Mouse (Mus musculus): Measurements from ENCODE around the gene Syngr3. TPM values are rescaled to one million over a fixed set of nuclear protein-coding genes. Genes with fewer than 3 reads are reported as not detected.
"Not testable (repeated sequence)": the region's sequence is repeated elsewhere in the genome, so short reads cannot be mapped to it uniquely, and the experiment has no call there.

Syngr3 gene
- polyA plus RNA-seq, 2 experiments = 0.06 to 0.08 TPM

DNA sequence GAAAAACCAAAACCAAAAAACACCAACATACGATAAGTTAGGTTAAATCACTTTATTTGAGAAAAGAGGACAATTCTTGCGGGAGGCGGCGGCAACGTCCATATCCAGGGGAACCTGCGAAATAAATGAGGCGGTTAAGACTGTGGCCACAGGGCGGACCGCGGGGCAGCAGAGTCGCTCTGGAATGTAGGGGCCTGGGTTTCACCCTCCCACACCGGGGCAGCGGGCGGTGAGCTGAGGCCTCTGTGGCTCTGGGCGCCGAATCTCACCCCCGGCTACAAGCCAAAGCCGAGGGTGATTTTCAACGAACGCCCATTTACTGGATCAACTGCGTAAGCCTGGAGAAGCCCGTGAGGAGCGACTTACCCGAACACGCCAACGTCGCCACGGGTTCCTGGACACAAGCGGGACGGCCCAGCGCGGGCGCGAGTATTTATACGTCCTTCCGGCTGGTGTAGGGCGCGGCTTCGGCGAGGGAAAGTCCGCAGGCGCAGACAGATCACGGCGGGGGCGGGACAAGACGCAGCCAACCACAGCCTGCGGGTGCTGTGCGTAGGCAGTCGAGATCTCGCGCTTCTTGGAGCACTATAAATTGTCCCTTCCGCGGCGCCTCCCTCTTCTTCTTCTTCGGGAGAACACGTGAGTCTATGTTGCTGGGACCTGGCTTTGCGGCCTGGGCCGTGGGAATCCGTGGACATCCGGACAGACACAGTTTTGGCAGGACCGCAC, 29.9 kb upstream of the Syngr3 start:
- peak overlapping the region; percentile 92 for H3K4me2 ChIP-seq (ENCODE audit: low read depth)
- ATAC-seq (ENCODE audit: insufficient read depth) = peak; percentile 90
- H3K4me1 ChIP-seq (replicated peaks; ENCODE audit: control insufficient read depth in 2 of 2, insufficient read depth in 2 of 2, low read length in 1 of 2) = peaks cover 16 to 23% of the 10 kb centered on the region in 2 experiments
- peak overlapping the region; percentile 96 to 97 for H3K4me3 ChIP-seq (ENCODE audit: insufficient read depth in 1 of 2, low read depth in 2 of 2, low read length in 2 of 2)
- no peaks in the 10 kb centered on the region for H3K27me3 ChIP-seq (ENCODE audit: control insufficient read depth, insufficient read depth, low read length)
- peaks cover 19% of the 10 kb centered on the region for H3K36me3 ChIP-seq (replicated peaks; ENCODE audit: control insufficient read depth, insufficient read depth, low read depth)
- WGBS (ENCODE audit: insufficient replicate concordance) = under 1% methylated on average over 61 of the region's 61 CpGs
- H3K9ac ChIP-seq (replicated peaks) = peak overlapping the region; percentile 95
- peak overlapping the region; percentile 70 for H3K27ac ChIP-seq
- H3K9me3 ChIP-seq (ENCODE audit: control insufficient read depth, low read length) = no peaks in the 10 kb centered on the region
- TF ChIP-seq CTCF (IDR thresholded peaks at IDR 0.05; ENCODE audit: low read depth) (no peak), EP300 (IDR thresholded peaks at IDR 0.05; ENCODE audit: low read depth) (peak; percentile 54)
- DNase-seq (ENCODE audit: low read depth in 3 of 3, low spot score in 3 of 3) = peak; percentile 96

DNA sequence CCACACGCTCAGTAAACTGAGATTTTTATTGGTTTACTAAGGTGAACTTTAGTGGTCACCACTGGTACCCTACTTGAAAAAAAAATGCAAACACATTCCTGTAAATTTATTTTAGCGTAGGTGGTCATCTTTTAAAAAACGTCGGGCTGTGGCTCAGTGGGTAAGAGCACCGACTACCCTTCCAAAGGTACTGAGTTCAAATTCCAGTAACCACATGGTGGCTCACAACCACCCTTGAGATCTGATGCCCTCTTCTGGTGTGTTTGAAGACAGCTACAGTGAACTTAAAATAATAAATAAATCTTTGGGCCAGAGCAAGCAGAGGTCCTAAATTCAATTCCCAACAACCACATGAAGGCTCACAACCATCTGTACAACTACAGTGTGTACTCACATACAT, 29.2 kb upstream of the Syngr3 start:
- H3K27me3 ChIP-seq (ENCODE audit: control insufficient read depth, insufficient read depth, low read length); ATAC-seq (ENCODE audit: insufficient read depth); DNase-seq (ENCODE audit: low read depth in 3 of 3, low spot score in 3 of 3); H3K9me3 ChIP-seq (ENCODE audit: control insufficient read depth, low read length); H3K27ac ChIP-seq: not testable (repeated sequence)
- Histone ChIP-seq H3K4me2 (ENCODE audit: low read depth) (peak overlapping the region; percentile 92), H3K36me3 (replicated peaks; ENCODE audit: control insufficient read depth, insufficient read depth, low read depth) (peaks cover 19% of the 10 kb centered on the region), H3K4me3 (ENCODE audit: insufficient read depth in 1 of 2, low read depth in 2 of 2, low read length in 2 of 2) (peak overlapping the region; percentile 96 to 97), H3K9ac (replicated peaks) (peak overlapping the region; percentile 95), H3K4me1 (replicated peaks; ENCODE audit: control insufficient read depth in 2 of 2, insufficient read depth in 2 of 2, low read length in 1 of 2) (peaks cover 16 to 22% of the 10 kb centered on the region in 2 experiments)
- WGBS (ENCODE audit: insufficient replicate concordance) = 30% methylated on average over 5 of the region's 5 CpGs
- TF ChIP-seq CTCF (IDR thresholded peaks at IDR 0.05; ENCODE audit: low read depth) = peak; percentile 30; the same call in 1 of the 2 replicates

DNA sequence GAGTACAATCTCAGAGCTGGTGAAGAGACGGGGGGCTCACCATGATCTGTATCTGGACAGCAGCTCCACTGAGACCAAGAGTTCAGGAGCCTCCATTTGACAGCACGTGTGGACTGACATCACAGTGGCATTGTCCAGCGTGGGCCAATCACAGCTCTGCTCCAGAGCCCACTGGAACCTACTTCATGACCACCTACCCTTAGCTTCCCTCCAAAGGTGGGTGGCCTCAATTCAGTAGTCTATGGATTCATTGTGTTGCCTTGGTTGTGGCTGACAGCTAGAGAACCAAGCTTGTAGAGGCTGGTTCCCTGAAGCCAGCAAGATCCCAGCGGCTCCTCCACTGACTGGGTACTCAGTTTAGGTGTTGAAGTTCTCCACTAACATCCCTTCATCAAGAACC, 28.2 kb upstream of the Syngr3 start, which contains the start of the genes Rnf151 and Rps2:
Gene Rnf151, minus strand, starts transcription at position 121 of the 400 bp plus-strand sequence.
Gene Rps2, plus strand, starts transcription at position 174 of the 400 bp plus-strand sequence.
- peaks cover 19% of the 10 kb centered on the region for H3K36me3 ChIP-seq (replicated peaks; ENCODE audit: control insufficient read depth, insufficient read depth, low read depth)
- peak within 1 kb of the TSS; percentile 96 to 97 for H3K4me3 ChIP-seq (ENCODE audit: insufficient read depth in 1 of 2, low read depth in 2 of 2, low read length in 2 of 2)
- no peak for TF ChIP-seq EP300 (IDR thresholded peaks at IDR 0.05; ENCODE audit: low read depth)
- no peak for TF ChIP-seq CTCF (IDR thresholded peaks at IDR 0.05; ENCODE audit: low read depth)
- DNase-seq (ENCODE audit: low read depth in 3 of 3, low spot score in 3 of 3) (no peak), ATAC-seq (ENCODE audit: insufficient read depth) (no peak)
- peak within 1 kb of the TSS; percentile 26; the same call in 1 of the 2 replicates for H3K27ac ChIP-seq
- H3K4me1 ChIP-seq (replicated peaks; ENCODE audit: control insufficient read depth in 2 of 2, insufficient read depth in 2 of 2, low read length in 1 of 2) = peaks cover 10 to 17% of the 10 kb centered on the region in 2 experiments
- H3K27me3 ChIP-seq (ENCODE audit: control insufficient read depth, insufficient read depth, low read length) = no peaks in the 10 kb centered on the region
- WGBS (ENCODE audit: insufficient replicate concordance) = 64% methylated on average over 4 of the region's 4 CpGs
- peak within 1 kb of the TSS; percentile 95 for H3K9ac ChIP-seq (replicated peaks)
- no peaks in the 10 kb centered on the region for H3K9me3 ChIP-seq (ENCODE audit: control insufficient read depth, low read length)
- H3K4me2 ChIP-seq (ENCODE audit: low read depth) = peak within 1 kb of the TSS; percentile 92

DNA sequence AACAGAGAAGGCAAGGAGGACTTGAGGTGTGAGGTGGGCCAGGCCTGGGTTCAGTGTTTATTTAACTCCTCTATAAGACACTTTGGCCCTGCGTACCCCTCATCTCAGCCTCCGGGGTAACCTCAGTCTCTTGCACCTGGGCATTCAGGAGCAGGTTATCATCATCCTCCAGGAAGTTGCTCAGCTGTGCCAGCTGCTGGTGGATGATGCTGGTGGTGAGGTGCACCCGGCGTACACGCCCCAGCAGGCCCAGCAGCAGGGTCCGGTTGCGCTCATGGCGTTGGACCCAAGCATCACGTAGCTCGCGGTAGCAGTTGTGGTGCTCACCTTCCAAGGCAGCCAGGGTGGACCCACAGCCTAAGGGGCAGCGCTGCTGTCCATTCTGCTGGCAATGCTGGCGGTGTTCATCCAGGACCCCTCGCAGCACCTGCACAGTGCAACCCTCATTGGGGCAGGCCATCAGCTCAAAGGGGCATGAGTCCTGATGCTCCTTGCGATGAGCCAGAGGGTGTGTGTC, 26.5 kb upstream of the Syngr3 start:
- no peak for ATAC-seq (ENCODE audit: insufficient read depth)
- no peak for TF ChIP-seq EP300 (IDR thresholded peaks at IDR 0.05; ENCODE audit: low read depth)
- no peak for TF ChIP-seq CTCF (IDR thresholded peaks at IDR 0.05; ENCODE audit: low read depth)
- Histone ChIP-seq H3K4me3 (ENCODE audit: insufficient read depth in 1 of 2, low read depth in 2 of 2, low read length in 2 of 2) (no peak overlapping the region), H3K4me1 (replicated peaks; ENCODE audit: control insufficient read depth in 2 of 2, insufficient read depth in 2 of 2, low read length in 1 of 2) (peaks cover 2 to 6% of the 10 kb centered on the region in 2 experiments), H3K27me3 (ENCODE audit: control insufficient read depth, insufficient read depth, low read length) (no peaks in the 10 kb centered on the region), H3K27ac (no peak overlapping the region), H3K9ac (replicated peaks) (no peak overlapping the region), H3K36me3 (replicated peaks; ENCODE audit: control insufficient read depth, insufficient read depth, low read depth) (peaks cover 5% of the 10 kb centered on the region), H3K9me3 (ENCODE audit: control insufficient read depth, low read length) (no peaks in the 10 kb centered on the region), H3K4me2 (ENCODE audit: low read depth) (no peak overlapping the region)
- DNase-seq (ENCODE audit: low read depth in 3 of 3, low spot score in 3 of 3) = no peak
- whole genome bisulfite sequencing (ENCODE audit: insufficient replicate concordance) = 89% methylated on average over 15 of the region's 15 CpGs

DNA sequence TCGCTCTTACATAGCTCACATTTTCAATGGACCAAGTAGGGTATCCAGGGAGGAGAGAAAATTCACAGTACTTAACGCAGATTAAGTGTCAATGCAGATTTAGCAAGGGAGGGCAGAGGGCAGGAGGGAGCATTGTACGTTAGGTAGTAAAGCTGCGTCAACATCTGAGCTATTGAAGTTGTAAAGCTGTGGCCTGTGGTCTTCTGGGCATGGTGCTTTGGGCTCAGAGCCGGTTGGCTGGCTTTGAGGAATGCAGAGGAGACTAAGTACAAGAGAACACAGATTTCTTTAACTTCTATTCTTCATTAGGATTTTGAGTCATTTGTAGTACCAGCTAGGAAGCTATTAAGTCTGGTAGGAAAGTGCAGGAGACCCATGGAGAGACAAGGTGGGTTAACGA, 25.8 kb upstream of the Syngr3 start:
- no peak overlapping the region for H3K9ac ChIP-seq (replicated peaks)
- no peaks in the 10 kb centered on the region for H3K9me3 ChIP-seq (ENCODE audit: control insufficient read depth, low read length)
- no peak overlapping the region for H3K4me3 ChIP-seq (ENCODE audit: insufficient read depth in 1 of 2, low read depth in 2 of 2, low read length in 2 of 2)
- TF ChIP-seq CTCF (IDR thresholded peaks at IDR 0.05; ENCODE audit: low read depth) = no peak
- TF ChIP-seq EP300 (IDR thresholded peaks at IDR 0.05; ENCODE audit: low read depth) = no peak
- H3K36me3 ChIP-seq (replicated peaks; ENCODE audit: control insufficient read depth, insufficient read depth, low read depth) = peaks cover under 1% of the 10 kb centered on the region; the same call in 1 of the 2 replicates
- 81% methylated on average over 6 of the region's 6 CpGs for WGBS (ENCODE audit: insufficient replicate concordance)
- ATAC-seq (ENCODE audit: insufficient read depth) (no peak), DNase-seq (ENCODE audit: low read depth in 3 of 3, low spot score in 3 of 3) (no peak)
- peaks cover 2 to 6% of the 10 kb centered on the region in 2 experiments for H3K4me1 ChIP-seq (replicated peaks; ENCODE audit: control insufficient read depth in 2 of 2, insufficient read depth in 2 of 2, low read length in 1 of 2)
- H3K27me3 ChIP-seq (ENCODE audit: control insufficient read depth, insufficient read depth, low read length) = no peaks in the 10 kb centered on the region
- H3K27ac ChIP-seq = no peak overlapping the region
- H3K4me2 ChIP-seq (ENCODE audit: low read depth) = no peak overlapping the region
